Mouse (Mus musculus) neural tube, embryonic 13.5 days (tissue): ENCODE data around the gene Cxcl17. TPM values are rescaled to one million over a fixed set of nuclear protein-coding genes. Genes with fewer than 3 reads are reported as not detected.
"Not testable (repeated sequence)": the region's sequence is repeated elsewhere in the genome, so short reads cannot be mapped to it uniquely, and the experiment has no call there.

Source experiments
- ATAC-seq: fragments of 200-750 bp; cut with Nextera tagmentation; 2 replicates; pipeline ENCODE4 v1.8.0; 2017; ENCODE audit warnings: low read depth, mild to moderate bottlenecking, moderate TSS enrichment, moderate library complexity
- H3K27ac ChIP-seq: fragments of 300-500 bp; sonication (generic); replicated peaks from 2 replicates; pipeline ENCODE4 v1.5.1; 2015; ENCODE audit warnings: moderate library complexity, mild to moderate bottlenecking, inconsistent platforms
- H3K27me3 ChIP-seq: fragments of 300-500 bp; sonication (generic); 2 replicates; pipeline ENCODE4 v1.6.1; 2015; ENCODE audit warnings: mild to moderate bottlenecking, inconsistent platforms
- H3K36me3 ChIP-seq: fragments of 300-500 bp; sonication (generic); 2 replicates; pipeline ENCODE4 v1.6.1; 2015; ENCODE audit warnings: mild to moderate bottlenecking, inconsistent platforms
- H3K4me1 ChIP-seq: fragments of 300-500 bp; sonication (generic); replicated peaks from 2 replicates; pipeline ENCODE4 v1.6.1; 2015; ENCODE audit warnings: inconsistent platforms
- H3K4me2 ChIP-seq: fragments of 300-500 bp; sonication (generic); 2 replicates; pipeline ENCODE4 v1.6.1; 2015; ENCODE audit warnings: inconsistent platforms, mild to moderate bottlenecking, moderate library complexity
- H3K4me3 ChIP-seq: fragments of 300-500 bp; sonication (generic); 2 replicates; pipeline ENCODE4 v1.5.1; 2015; ENCODE audit warnings: mild to moderate bottlenecking, inconsistent platforms
- H3K9ac ChIP-seq: fragments of 300-500 bp; sonication (generic); 2 replicates; pipeline ENCODE4 v1.6.1; 2015; ENCODE audit warnings: moderate library complexity, mild to moderate bottlenecking, inconsistent platforms
- H3K9me3 ChIP-seq: fragments of 300-500 bp; sonication (generic); 2 replicates; pipeline ENCODE4 v1.6.1; 2016; ENCODE audit warnings: inconsistent platforms
- WGBS: fragments of 180-500 bp; shearing (Covaris S2); methylation state at CpG from one replicate; pipeline ENCODE4 v1.1.7; 2015; 5-methylcytosine and 5-hydroxymethylcytosine counted together
- polyA plus RNA-seq: library from polyadenylated mRNA; unstranded; fragments of >200 nt; fragmentation: Nextera tagmentation; extraction: Ambion mirVana; gene quantifications from 2 replicates; pipeline ENCODE4 v1.2.1, GENCODE M21; 2015

The Cxcl17 gene
- polyA plus RNA-seq, 1 experiment from 2014 or later, result 0.63 TPM

DNA sequence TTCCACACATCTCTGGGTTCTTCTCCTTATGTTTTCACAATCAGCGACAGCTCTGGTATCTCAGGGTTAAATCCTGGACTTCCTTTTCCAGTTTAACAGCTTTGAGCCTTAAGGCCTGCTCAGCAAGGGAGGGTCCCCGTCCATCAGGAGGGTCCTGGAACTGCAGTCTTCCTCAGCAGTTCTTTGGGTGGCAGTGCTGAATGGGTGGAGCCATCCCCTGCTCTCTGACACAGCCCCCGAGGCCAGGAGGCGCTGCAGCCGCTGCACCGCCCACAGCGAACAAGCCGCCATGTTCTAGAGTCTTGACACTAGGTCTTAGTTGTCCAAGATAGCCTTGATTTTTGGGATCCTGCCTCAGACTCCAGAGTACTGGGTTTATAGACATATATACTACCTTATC lies 6.8 kb upstream of the Cxcl17 start:
- no peaks in the 10 kb centered on the region for H3K4me1 ChIP-seq
- 81% methylated on average over 8 of the region's 8 CpGs for WGBS
- no peak for ATAC-seq

DNA sequence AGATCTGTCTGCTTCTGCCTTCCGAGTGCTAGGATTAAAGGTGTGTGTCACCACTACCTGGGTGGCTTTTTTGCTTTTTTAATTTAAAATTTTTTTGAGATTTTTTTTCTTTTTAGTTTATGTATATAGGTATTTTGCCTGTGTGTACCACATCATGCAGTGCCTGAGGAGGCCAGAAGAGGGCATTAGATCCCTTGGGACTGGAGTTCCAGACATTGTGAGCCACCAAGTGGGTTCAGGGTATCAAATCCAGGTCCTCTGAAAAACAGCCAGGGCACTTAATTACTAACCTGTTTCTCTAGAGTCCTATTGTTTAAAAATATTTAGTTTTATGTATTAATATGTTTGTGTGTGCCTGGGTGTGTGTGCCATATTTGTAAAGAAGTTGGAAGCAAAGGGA lies 4.9 kb upstream of the Cxcl17 start:
- no peak overlapping the region for H3K27ac ChIP-seq
- ATAC-seq, result no peak
- H3K4me1 ChIP-seq, result no peaks in the 10 kb centered on the region
- H3K4me3 ChIP-seq, result no peak overlapping the region
- H3K36me3 ChIP-seq, result no peaks in the 10 kb centered on the region
- no peak overlapping the region for H3K4me2 ChIP-seq
- peaks cover 4% of the 10 kb centered on the region; the same call in 1 of the 2 replicates for H3K27me3 ChIP-seq
- H3K9me3 ChIP-seq, result no peaks in the 10 kb centered on the region
- 82% methylated on average over 1 of the region's 1 CpGs for WGBS
- H3K9ac ChIP-seq, result no peak overlapping the region

More for the DNA sequence above, 6.8 kb upstream of the Cxcl17 start:
- no peak overlapping the region for H3K4me2 ChIP-seq
- H3K27me3 ChIP-seq, result peaks cover 10% of the 10 kb centered on the region; the same call in 1 of the 2 replicates
- H3K9me3 ChIP-seq, result no peaks in the 10 kb centered on the region
- H3K36me3 ChIP-seq, result no peaks in the 10 kb centered on the region
- no peak overlapping the region for H3K27ac ChIP-seq
- H3K9ac ChIP-seq, result no peak overlapping the region
- H3K4me3 ChIP-seq, result no peak overlapping the region

GRCm38 (mm10) chr7:25411861-25412260 lies 825 bp downstream of the Cxcl17 start:
- H3K9ac ChIP-seq, result no peak overlapping the region
- H3K4me1 ChIP-seq, result no peaks in the 10 kb centered on the region
- H3K36me3 ChIP-seq, result no peaks in the 10 kb centered on the region
- no peaks in the 10 kb centered on the region for H3K27me3 ChIP-seq
- no peaks in the 10 kb centered on the region for H3K9me3 ChIP-seq
- no peak overlapping the region for H3K27ac ChIP-seq
- ATAC-seq, result no peak
- H3K4me2 ChIP-seq, result no peak overlapping the region
- 89% methylated on average over 3 of the region's 3 CpGs for WGBS
- no peak overlapping the region for H3K4me3 ChIP-seq

GRCm38 (mm10) chr7:25410969-25411615 lies 1.6 kb downstream of the Cxcl17 start:
- 85% methylated on average over 1 of the region's 1 CpGs for WGBS
- H3K4me3 ChIP-seq, result no peak overlapping the region

DNA sequence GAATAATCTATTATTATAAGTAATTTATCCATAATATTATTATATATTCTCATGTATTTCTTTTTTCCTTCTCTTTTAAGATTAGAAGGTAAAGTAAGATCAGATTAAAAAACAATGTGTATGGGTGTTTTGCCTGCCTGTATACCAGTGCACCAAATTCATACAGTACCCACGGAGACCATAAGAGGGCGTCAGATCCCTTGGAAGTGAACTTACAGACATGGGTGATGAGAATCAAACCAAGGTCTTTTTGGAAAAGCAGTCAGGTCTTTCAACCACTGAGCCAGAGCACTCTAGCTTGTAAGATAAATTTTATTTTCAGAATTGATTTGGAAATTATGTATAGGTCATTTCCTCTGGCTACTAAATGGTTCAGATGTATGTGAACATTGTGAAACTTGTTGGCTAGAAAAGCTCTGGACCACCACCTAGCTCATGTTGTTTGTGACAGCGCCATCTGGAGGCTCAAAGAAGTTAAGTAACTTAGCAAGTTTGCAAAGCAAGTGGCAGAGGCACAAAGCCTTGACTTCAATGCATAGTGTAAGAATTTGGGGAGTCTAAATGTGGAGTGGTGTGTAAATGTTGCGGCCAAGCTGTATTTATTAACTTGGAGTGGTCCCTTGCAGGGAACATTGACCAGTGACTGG lies 3.4 kb downstream of the Cxcl17 start:
- ATAC-seq, result no peak
- Histone ChIP-seq H3K4me3 (no peak overlapping the region), H3K27ac (no peak overlapping the region), H3K9me3 (no peaks in the 10 kb centered on the region), H3K9ac (no peak overlapping the region), H3K4me1 (no peaks in the 10 kb centered on the region), H3K4me2 (no peak overlapping the region), H3K27me3 (no peaks in the 10 kb centered on the region), H3K36me3 (no peaks in the 10 kb centered on the region)
- 48% methylated on average over 4 of the region's 4 CpGs for WGBS

More at GRCm38 (mm10) chr7:25410969-25411615, 1.6 kb downstream of the Cxcl17 start:
- Histone ChIP-seq H3K4me1 (no peaks in the 10 kb centered on the region), H3K9me3 (no peaks in the 10 kb centered on the region), H3K36me3 (no peaks in the 10 kb centered on the region), H3K27ac (no peak overlapping the region), H3K4me2 (no peak overlapping the region), H3K27me3 (no peaks in the 10 kb centered on the region), H3K9ac (no peak overlapping the region)
- ATAC-seq, result no peak

GRCm38 (mm10) chr7:25406468-25406867 lies 6.2 kb downstream of the Cxcl17 start:
- Histone ChIP-seq H3K36me3 (no peaks in the 10 kb centered on the region), H3K4me1 (no peaks in the 10 kb centered on the region), H3K4me3 (no peak overlapping the region), H3K27me3 (no peaks in the 10 kb centered on the region), H3K4me2 (no peak overlapping the region), H3K27ac (no peak overlapping the region), H3K9me3 (no peaks in the 10 kb centered on the region), H3K9ac (no peak overlapping the region)
- WGBS, result 85% methylated on average over 7 of the region's 7 CpGs
- no peak for ATAC-seq

- Histone ChIP-seq H3K36me3 (no peaks in the 10 kb centered on the region), H3K9me3 (no peaks in the 10 kb centered on the region), H3K4me2 (no peak overlapping the region), H3K27ac (no peak overlapping the region), H3K4me1 (no peaks in the 10 kb centered on the region), H3K27me3 (no peaks in the 10 kb centered on the region), H3K9ac (no peak overlapping the region), H3K4me3 (no peak overlapping the region)
- no peak for ATAC-seq
- WGBS, result 5% methylated on average over 2 of the region's 2 CpGs
Measured at GRCm38 (mm10) chr7:25402671-25403101, 10.0 kb downstream of the Cxcl17 start.

DNA sequence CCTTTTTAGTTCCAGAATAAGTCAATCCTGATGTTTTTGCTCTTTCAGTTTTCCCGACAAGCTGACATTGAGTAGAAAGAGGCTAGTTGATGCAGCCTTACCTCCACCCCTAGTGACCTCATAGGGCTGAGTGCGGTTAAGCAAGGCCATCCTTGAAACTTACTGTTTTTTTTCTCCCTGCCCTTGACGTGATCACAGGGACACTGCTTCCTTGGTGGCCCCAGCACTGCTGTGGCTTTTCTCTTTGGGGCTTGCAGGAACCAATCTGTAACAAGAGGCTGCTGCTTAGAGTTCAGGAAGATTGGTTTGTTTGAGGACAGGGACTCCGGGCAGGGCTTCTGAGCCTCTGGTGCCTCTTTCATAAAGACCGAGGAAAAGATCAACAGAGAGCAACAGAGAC lies 10.7 kb downstream of the Cxcl17 start:
- no peak for ATAC-seq
- Histone ChIP-seq H3K4me3 (no peak overlapping the region), H3K4me2 (no peak overlapping the region), H3K9me3 (no peaks in the 10 kb centered on the region), H3K36me3 (no peaks in the 10 kb centered on the region), H3K27ac (no peak overlapping the region), H3K9ac (no peak overlapping the region), H3K27me3 (no peaks in the 10 kb centered on the region), H3K4me1 (no peaks in the 10 kb centered on the region)
- 53% methylated on average over 5 of the region's 5 CpGs for WGBS

- H3K4me2 ChIP-seq, result no peak overlapping the region
- no peak overlapping the region for H3K27ac ChIP-seq
- no peaks in the 10 kb centered on the region for H3K9me3 ChIP-seq
- H3K4me1 ChIP-seq, result peaks cover 3% of the 10 kb centered on the region
- no peak overlapping the region for H3K4me3 ChIP-seq
- no peak overlapping the region for H3K9ac ChIP-seq
- no peaks in the 10 kb centered on the region for H3K27me3 ChIP-seq
- 61% methylated on average over 2 of the region's 2 CpGs for WGBS
- H3K36me3 ChIP-seq, result no peaks in the 10 kb centered on the region
- no peak for ATAC-seq
Measured at GRCm38 (mm10) chr7:25401551-25401950, 11.1 kb downstream of the Cxcl17 start.

GRCm38 (mm10) chr7:25399028-25399427 lies 13.7 kb downstream of the Cxcl17 start:
- not testable (repeated sequence) for H3K27ac ChIP-seq, H3K36me3 ChIP-seq, H3K9me3 ChIP-seq, H3K4me2 ChIP-seq, H3K27me3 ChIP-seq, ATAC-seq, H3K9ac ChIP-seq, H3K4me3 ChIP-seq
- H3K4me1 ChIP-seq, result peaks cover 17% of the 10 kb centered on the region

DNA sequence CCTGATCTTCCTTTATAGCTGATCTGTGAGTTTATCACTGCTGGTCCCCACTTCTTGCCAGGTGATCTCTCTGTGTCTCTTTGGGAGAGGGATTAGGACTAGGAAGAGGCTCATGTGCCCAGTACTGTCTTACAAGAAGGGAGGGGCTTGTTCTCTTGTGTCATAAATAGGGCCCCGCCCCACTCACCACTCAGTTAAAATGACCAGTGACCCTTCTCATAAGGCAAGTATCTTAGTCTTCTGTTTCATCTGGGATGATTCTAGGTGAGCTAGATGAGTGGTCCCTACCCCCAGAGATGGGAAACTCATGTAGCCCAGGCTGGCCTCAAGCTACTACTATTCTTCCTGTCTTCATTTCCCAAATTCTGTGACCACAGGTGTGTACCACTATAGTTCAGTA lies 14.1 kb downstream of the Cxcl17 start, which contains the start of gene Lipe:
Gene Lipe (minus strand): TSS at position 101 of the 400 bp plus-strand sequence.
- H3K4me2 ChIP-seq, result no peak within 1 kb of the TSS
- H3K27me3 ChIP-seq, result no peaks in the 10 kb centered on the region
- H3K9ac ChIP-seq, result no peak within 1 kb of the TSS
- WGBS, result 97% methylated on average over 1 of the region's 1 CpGs
- H3K4me1 ChIP-seq, result peaks cover 22% of the 10 kb centered on the region
- H3K9me3 ChIP-seq, result no peaks in the 10 kb centered on the region
- no peaks in the 10 kb centered on the region for H3K36me3 ChIP-seq
- no peak for ATAC-seq
- no peak within 1 kb of the TSS for H3K27ac ChIP-seq
- no peak within 1 kb of the TSS for H3K4me3 ChIP-seq

DNA sequence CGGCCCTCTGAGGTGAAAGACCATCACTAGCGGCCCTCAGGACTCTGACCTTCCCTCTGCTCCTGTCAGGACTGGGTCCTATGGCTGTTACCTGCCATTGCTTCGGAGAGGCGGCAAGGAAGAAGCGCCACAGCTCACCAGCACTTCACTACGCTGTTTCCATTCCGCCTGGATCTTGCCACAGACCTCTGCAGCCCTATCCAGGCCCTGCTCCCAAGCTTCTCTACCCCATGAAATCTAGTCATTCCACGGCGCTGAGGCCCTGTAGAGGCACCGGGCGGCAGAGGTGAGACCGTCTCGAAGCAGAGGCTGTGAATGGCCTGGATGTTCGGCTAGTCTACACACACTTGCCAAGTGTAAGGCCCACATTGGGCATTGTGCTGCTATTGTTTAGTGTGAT lies 16.1 kb downstream of the Cxcl17 start:
- 87% methylated on average over 14 of the region's 14 CpGs for WGBS
- Histone ChIP-seq H3K36me3 (no peaks in the 10 kb centered on the region), H3K27me3 (no peaks in the 10 kb centered on the region), H3K4me2 (peak overlapping the region; percentile 77), H3K9me3 (no peaks in the 10 kb centered on the region), H3K4me1 (peaks cover 39% of the 10 kb centered on the region), H3K9ac (no peak overlapping the region), H3K27ac (peak overlapping the region; percentile 81), H3K4me3 (peak overlapping the region; percentile 56)
- ATAC-seq, result peak; percentile 2; the same call in 1 of the 2 replicates
